ENCODE assay signal across 13 mouse cellular contexts in the genomic region with DNA sequence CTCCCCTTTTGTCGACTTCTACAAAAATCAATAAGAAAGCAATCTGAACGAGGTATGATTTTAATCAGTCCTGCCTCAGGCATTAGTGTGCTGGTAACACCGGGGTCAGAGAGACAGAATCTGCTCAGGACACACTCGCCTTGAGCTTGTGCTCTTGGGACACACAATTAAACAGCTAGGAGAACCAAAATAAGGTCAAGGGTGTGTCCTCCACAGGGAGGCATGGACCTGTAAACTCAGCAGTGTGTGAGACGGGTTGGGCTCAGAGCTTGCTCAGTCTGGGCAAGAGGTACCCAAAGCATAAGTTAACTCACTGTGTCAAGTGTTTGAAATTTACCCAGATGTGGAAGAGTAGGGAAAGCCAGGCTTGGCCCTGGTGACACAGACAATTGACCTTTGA.
DNase-seq lines count a peak whose midpoint lies in the region.
"Had no signal": no experiment of that assay in that cellular context is flagged by ENCODE, and none has a peak within 500 bp of the region (broad histone marks: within the 10 kb centered on the region; RNA-seq: fewer than 3 reads in every experiment).

No protein-coding gene starts in this region.

- peak; percentile 53 for DNase-seq in heart, adult 11 months
- no peak for DNase-seq in heart, adult 18-20 months
- peak; percentile 40 for DNase-seq in kidney, adult 9 months
- DNase-seq in kidney, postnatal 4 days, result no peak
- DNase-seq in thymus, postnatal 4 days, result peak; percentile 0
- DNase-seq in thymus, adult 18-20 months, result no peak
- DNase-seq: adrenal gland, adult 8-10 months; cerebellum, adult 11-12 months; cerebellum, adult 8-10 months; cerebellum, postnatal 10 days; cerebellum, postnatal 36 days; embryo, embryonic 11 days; gastrocnemius, postnatal 25 days had no signal

Comparison
In these comparisons a context has a peak if more than half of its experiments do, and no peak if none do; other contexts are left out.
1. DNase-seq: peak in heart, adult 11 months (single experiment), kidney, adult 9 months (single experiment) and thymus, postnatal 4 days (single experiment); none in heart, adult 18-20 months (0 of 2), kidney, postnatal 4 days (0 of 2) and thymus, adult 18-20 months (0 of 2).